Mouse (Mus musculus): Measurements from ENCODE around the gene Peli1.

GRCm38 (mm10) chr11:21042590-21042989, 48.5 kb upstream of the Peli1 start:
- no peak for TF ChIP-seq CTCF (conservative IDR thresholded peaks at IDR 0.05; ENCODE audit: low read length)
- no peak for TF ChIP-seq POU5F1 (IDR thresholded peaks at IDR 0.05; ENCODE audit: borderline replicate concordance, low read length)
